Mouse (Mus musculus): Measurements from ENCODE around the gene Txndc11. TPM values are rescaled to one million over a fixed set of nuclear protein-coding genes. Genes with fewer than 3 reads are reported as not detected.
A peak's percentile ranks its signal among the peaks of the same experiment; 100 is the strongest.

Txndc11 gene
- polyA plus RNA-seq, 1 experiment from 2014 or later: 34.6 TPM

- Histone ChIP-seq H3K4me2 (ENCODE audit: low read length) (no peak overlapping the region), H3K4me3 (replicated peaks; ENCODE audit: low read depth, low read length) (no peak overlapping the region), H3K9me3 (ENCODE audit: control insufficient read depth, low read length) (no peaks in the 10 kb centered on the region), H3K27ac (replicated peaks; ENCODE audit: low read depth, low read length) (no peak overlapping the region), H3K9ac (replicated peaks; ENCODE audit: low read length) (no peak overlapping the region), H3K36me3 (ENCODE audit: control insufficient read depth, insufficient read depth, low read length) (no peaks in the 10 kb centered on the region), H3K4me1 (ENCODE audit: control insufficient read depth, insufficient read depth, low read length) (no peaks in the 10 kb centered on the region), H3K27me3 (ENCODE audit: control insufficient read depth, insufficient read depth, low read length) (no peaks in the 10 kb centered on the region)
- DNase-seq: no peak
- WGBS: 83% methylated on average over 7 of the region's 7 CpGs
- no peak for ATAC-seq (ENCODE audit: low FRiP score, low TSS enrichment)
Measured at GRCm38 (mm10) chr16:11028206-11028605, 106.2 kb downstream of the Txndc11 start.

Small RNA genes lying within 50 kb of the gene (microRNA-seq; reads per million reads assigned to microRNA genes)
- 36.7 reads per million, percentile 46 among the genes with 10 or more reads in this experiment for gene Gm23935

Other genes with a start within 250 kb of the Txndc11 start
- gene Snn, start 73.7 kb downstream of the Txndc11 start, polyA plus RNA-seq (2014; fragmentation: Nextera tagmentation; extraction: Ambion mirVana): 129 and 169 TPM in 2 replicates
- 20.7 and 32.0 TPM in 2 replicates for gene Litaf, start 68.5 kb downstream of the Txndc11 start, polyA plus RNA-seq (2014; fragmentation: Nextera tagmentation; extraction: Ambion mirVana)
- gene Zc3h7a, start 41.7 kb upstream of the Txndc11 start, polyA plus RNA-seq (2014; fragmentation: Nextera tagmentation; extraction: Ambion mirVana): 62.6 and 80.2 TPM in 2 replicates
- 139 and 167 TPM in 2 replicates for gene Rsl1d1, start 68.7 kb upstream of the Txndc11 start, polyA plus RNA-seq (2014; fragmentation: Nextera tagmentation; extraction: Ambion mirVana)
- gene Gspt1, start 119.7 kb upstream of the Txndc11 start, polyA plus RNA-seq (2014; fragmentation: Nextera tagmentation; extraction: Ambion mirVana): 56.3 and 61.3 TPM in 2 replicates
- not detected in 2 replicates for gene Tnfrsf17, start 179.2 kb upstream of the Txndc11 start, polyA plus RNA-seq (2014; fragmentation: Nextera tagmentation; extraction: Ambion mirVana)
- gene Snx29, start 188.3 kb upstream of the Txndc11 start, polyA plus RNA-seq (2014; fragmentation: Nextera tagmentation; extraction: Ambion mirVana): 12.2 and 16.1 TPM in 2 replicates

Measured in midbrain, embryonic 14.5 days (tissue).